Mouse (Mus musculus): ENCODE measurements around the gene 9530053A07Rik. TPM values are rescaled to one million over a fixed set of nuclear protein-coding genes. Genes with fewer than 3 reads are reported as not detected.

The 9530053A07Rik gene
- polyA plus RNA-seq, 2 experiments = not detected

GRCm38 (mm10) chr7:28210731-28211130 lies 81.5 kb downstream of the 9530053A07Rik start:
- DNase-seq (ENCODE audit: low read depth in 3 of 3, low spot score in 3 of 3) = no peak
- no peak for ATAC-seq (ENCODE audit: insufficient read depth)
- H3K4me2 ChIP-seq (ENCODE audit: low read depth) = no peak overlapping the region
- 32% methylated on average over 5 of the region's 5 CpGs for WGBS (ENCODE audit: insufficient replicate concordance)
- H3K27me3 ChIP-seq (ENCODE audit: control insufficient read depth, insufficient read depth, low read length) = no peaks in the 10 kb centered on the region
- no peak overlapping the region for H3K4me3 ChIP-seq (ENCODE audit: insufficient read depth in 1 of 2, low read depth in 2 of 2, low read length in 2 of 2)
- no peaks in the 10 kb centered on the region for H3K36me3 ChIP-seq (replicated peaks; ENCODE audit: control insufficient read depth, insufficient read depth, low read depth)
- peaks cover 0 to 7% of the 10 kb centered on the region in 2 experiments; a peak in 2 of 4 replicates for H3K4me1 ChIP-seq (replicated peaks; ENCODE audit: control insufficient read depth in 2 of 2, insufficient read depth in 2 of 2, low read length in 1 of 2)
- TF ChIP-seq CTCF (IDR thresholded peaks at IDR 0.05; ENCODE audit: low read depth) = peak; percentile 17; the same call in 1 of the 2 replicates
- no peak for TF ChIP-seq EP300 (IDR thresholded peaks at IDR 0.05; ENCODE audit: low read depth)
- no peak overlapping the region for H3K27ac ChIP-seq
- H3K9ac ChIP-seq (replicated peaks) = no peak overlapping the region
- H3K9me3 ChIP-seq (ENCODE audit: control insufficient read depth, low read length) = no peaks in the 10 kb centered on the region

- Histone ChIP-seq H3K27me3 (ENCODE audit: control insufficient read depth, insufficient read depth, low read length) (no peaks in the 10 kb centered on the region), H3K27ac (no peak overlapping the region), H3K4me3 (ENCODE audit: insufficient read depth in 1 of 2, low read depth in 2 of 2, low read length in 2 of 2) (no peak overlapping the region), H3K9me3 (ENCODE audit: control insufficient read depth, low read length) (no peaks in the 10 kb centered on the region), H3K4me2 (ENCODE audit: low read depth) (no peak overlapping the region), H3K4me1 (replicated peaks; ENCODE audit: control insufficient read depth in 2 of 2, insufficient read depth in 2 of 2, low read length in 1 of 2) (no peaks in the 10 kb centered on the region), H3K36me3 (replicated peaks; ENCODE audit: control insufficient read depth, insufficient read depth, low read depth) (no peaks in the 10 kb centered on the region), H3K9ac (replicated peaks) (no peak overlapping the region)
- ATAC-seq (ENCODE audit: insufficient read depth) (no peak), DNase-seq (ENCODE audit: low read depth in 3 of 3, low spot score in 3 of 3) (peak in 1 of 3 experiments; percentile 15)
- TF ChIP-seq EP300 (IDR thresholded peaks at IDR 0.05; ENCODE audit: low read depth) (no peak), CTCF (IDR thresholded peaks at IDR 0.05; ENCODE audit: low read depth) (peak; percentile 86)
- WGBS (ENCODE audit: insufficient replicate concordance) = 16% methylated on average over 7 of the region's 10 CpGs
Observed at GRCm38 (mm10) chr7:28214142-28214541, 84.9 kb downstream of the 9530053A07Rik start.

Other genes with a start within 250 kb of the 9530053A07Rik start
- gene Zfp974, start 200.0 kb upstream of the 9530053A07Rik start, polyA plus RNA-seq (2012; rRNA removed) = 0.30 and 0.55 TPM in 2 replicates
- 0.80 and 0.91 TPM in 2 replicates for gene Zfp974, start 200.0 kb upstream of the 9530053A07Rik start, polyA plus RNA-seq (2014; fragmentation: Nextera tagmentation; extraction: Ambion mirVana)
- gene Zfp780b, start 150.3 kb upstream of the 9530053A07Rik start, polyA plus RNA-seq (2012; rRNA removed) = 0.83 and 1.3 TPM in 2 replicates
- 2.4 and 2.6 TPM in 2 replicates for gene Zfp780b, start 150.3 kb upstream of the 9530053A07Rik start, polyA plus RNA-seq (2014; fragmentation: Nextera tagmentation; extraction: Ambion mirVana)
- 0.69 and 0.94 TPM in 2 replicates for gene Zfp850, start 115.4 kb upstream of the 9530053A07Rik start, polyA plus RNA-seq (2012; rRNA removed)
- gene Zfp850, start 115.4 kb upstream of the 9530053A07Rik start, polyA plus RNA-seq (2014; fragmentation: Nextera tagmentation; extraction: Ambion mirVana) = 2.3 and 2.4 TPM in 2 replicates
- 69.5 and 94.9 TPM in 2 replicates for gene Psmc4, start 79.4 kb upstream of the 9530053A07Rik start, polyA plus RNA-seq (2012; rRNA removed)
- 126 and 137 TPM in 2 replicates for gene Psmc4, start 79.4 kb upstream of the 9530053A07Rik start, polyA plus RNA-seq (2014; fragmentation: Nextera tagmentation; extraction: Ambion mirVana)
- not detected in 2 replicates for gene Fcgbp, start 58.2 kb upstream of the 9530053A07Rik start, polyA plus RNA-seq (2012; rRNA removed)
- not detected in 2 replicates for gene Fcgbp, start 58.2 kb upstream of the 9530053A07Rik start, polyA plus RNA-seq (2014; fragmentation: Nextera tagmentation; extraction: Ambion mirVana)
- 135 and 219 TPM in 2 replicates for gene Fbl, start 40.2 kb downstream of the 9530053A07Rik start, polyA plus RNA-seq (2012; rRNA removed)
- 24.4 and 29.7 TPM in 2 replicates for gene Fbl, start 40.2 kb downstream of the 9530053A07Rik start, polyA plus RNA-seq (2014; fragmentation: Nextera tagmentation; extraction: Ambion mirVana)
- gene Dyrk1b, start 50.0 kb downstream of the 9530053A07Rik start, polyA plus RNA-seq (2012; rRNA removed) = 2.7 and 3.6 TPM in 2 replicates
- 1.9 and 2.5 TPM in 2 replicates for gene Dyrk1b, start 50.0 kb downstream of the 9530053A07Rik start, polyA plus RNA-seq (2014; fragmentation: Nextera tagmentation; extraction: Ambion mirVana)
- gene Eid2, start 138.4 kb downstream of the 9530053A07Rik start, polyA plus RNA-seq (2012; rRNA removed) = 1.3 and 2.3 TPM in 2 replicates
- gene Eid2, start 138.4 kb downstream of the 9530053A07Rik start, polyA plus RNA-seq (2014; fragmentation: Nextera tagmentation; extraction: Ambion mirVana) = 0.38 and 1.1 TPM in 2 replicates
- 1.5 and 1.7 TPM in 2 replicates for gene Eid2b, start 148.3 kb downstream of the 9530053A07Rik start, polyA plus RNA-seq (2012; rRNA removed)
- gene Eid2b, start 148.3 kb downstream of the 9530053A07Rik start, polyA plus RNA-seq (2014; fragmentation: Nextera tagmentation; extraction: Ambion mirVana) = 1.4 and 2.1 TPM in 2 replicates
- gene Selenov, start 161.7 kb downstream of the 9530053A07Rik start, polyA plus RNA-seq (2012; rRNA removed) = not detected in 2 replicates
- gene Selenov, start 161.7 kb downstream of the 9530053A07Rik start, polyA plus RNA-seq (2014; fragmentation: Nextera tagmentation; extraction: Ambion mirVana) = not detected in 2 replicates
- gene Dll3, start 172.8 kb downstream of the 9530053A07Rik start, polyA plus RNA-seq (2012; rRNA removed) = 0.03 and 0.04 TPM in 2 replicates
- not detected in 2 replicates for gene Dll3, start 172.8 kb downstream of the 9530053A07Rik start, polyA plus RNA-seq (2014; fragmentation: Nextera tagmentation; extraction: Ambion mirVana)
- 45.4 and 52.3 TPM in 2 replicates for gene Timm50, start 182.6 kb downstream of the 9530053A07Rik start, polyA plus RNA-seq (2012; rRNA removed)
- 91.1 and 95.2 TPM in 2 replicates for gene Timm50, start 182.6 kb downstream of the 9530053A07Rik start, polyA plus RNA-seq (2014; fragmentation: Nextera tagmentation; extraction: Ambion mirVana)
- 29.4 and 29.6 TPM in 2 replicates for gene Supt5, start 209.3 kb downstream of the 9530053A07Rik start, polyA plus RNA-seq (2012; rRNA removed)
- 21.7 and 26.2 TPM in 2 replicates for gene Supt5, start 209.3 kb downstream of the 9530053A07Rik start, polyA plus RNA-seq (2014; fragmentation: Nextera tagmentation; extraction: Ambion mirVana)
- 512 and 1,209 TPM in 2 replicates for gene Rps16, start 221.2 kb downstream of the 9530053A07Rik start, polyA plus RNA-seq (2012; rRNA removed)
- gene Rps16, start 221.2 kb downstream of the 9530053A07Rik start, polyA plus RNA-seq (2014; fragmentation: Nextera tagmentation; extraction: Ambion mirVana) = 874 and 900 TPM in 2 replicates
- gene Plekhg2, start 243.1 kb downstream of the 9530053A07Rik start, polyA plus RNA-seq (2012; rRNA removed) = 3.2 and 3.3 TPM in 2 replicates
- 2.7 and 3.4 TPM in 2 replicates for gene Plekhg2, start 243.1 kb downstream of the 9530053A07Rik start, polyA plus RNA-seq (2014; fragmentation: Nextera tagmentation; extraction: Ambion mirVana)